Mouse (Mus musculus): ENCODE measurements around the gene Calm1.

GRCm38 (mm10) chr12:100226073-100226472, 26.8 kb downstream of the Calm1 start:
- TF ChIP-seq CTCF (IDR thresholded peaks at IDR 0.05), result no peak
- no peak for TF ChIP-seq POLR2A (IDR thresholded peaks at IDR 0.05; ENCODE audit: insufficient read depth, low read depth, low read length)
